Mouse (Mus musculus): Measurements from ENCODE around the gene Otub1.

- TF ChIP-seq ZNF384 (IDR thresholded peaks at IDR 0.05; ENCODE audit: low read depth, low read length): no peak
- no peak for TF ChIP-seq CHD2 (IDR thresholded peaks at IDR 0.05; ENCODE audit: low read depth, low read length)
- no peak for TF ChIP-seq ZC3H11A (IDR thresholded peaks at IDR 0.05; ENCODE audit: borderline replicate concordance, low read depth, low read length)
- no peak for TF ChIP-seq MAFK (IDR thresholded peaks at IDR 0.05; ENCODE audit: insufficient read depth, low read depth, low read length)
Measured at GRCm38 (mm10) chr19:7213010-7213409, 6.9 kb upstream of the Otub1 start.
